Mouse (Mus musculus) forebrain, embryonic 11.5 days (tissue): ENCODE data around the gene Unk. TPM values are rescaled to one million over a fixed set of nuclear protein-coding genes. Genes with fewer than 3 reads are reported as not detected.

Experiments used
- ATAC-seq: fragments of 200-750 bp; cut with Nextera tagmentation; replicated peaks from 2 replicates; pipeline ENCODE4 v1.8.0; 2017; ENCODE audit warnings: moderate TSS enrichment; ENCODE audit not compliant: low FRiP score
- DNase-seq: peaks from one replicate; pipeline ENCODE4 v3.0.0-alpha.2; 2017; ENCODE audit warnings: low spot score
- H3K27ac ChIP-seq: fragments of 300-500 bp; sonication (generic); 2 replicates; pipeline ENCODE4 v1.5.1; 2014; ENCODE audit warnings: low read depth, low read length
- H3K27me3 ChIP-seq: fragments of 300-500 bp; sonication (generic); 2 replicates; pipeline ENCODE4 v1.6.1; 2014; ENCODE audit warnings: mild to moderate bottlenecking, low read length, mixed read lengths; ENCODE audit not compliant: control insufficient read depth, insufficient read depth
- H3K36me3 ChIP-seq: fragments of 300-500 bp; sonication (generic); 2 replicates; pipeline ENCODE4 v1.6.1; 2014; ENCODE audit warnings: mild to moderate bottlenecking, low read length, moderate library complexity, mixed read lengths; ENCODE audit not compliant: control insufficient read depth, insufficient read depth
- H3K4me1 ChIP-seq: fragments of 300-500 bp; sonication (generic); replicated peaks from 2 replicates; pipeline ENCODE4 v1.6.1; 2014; ENCODE audit warnings: low read length, mixed read lengths; ENCODE audit not compliant: control insufficient read depth, insufficient read depth
- H3K4me2 ChIP-seq: fragments of 300-500 bp; sonication (generic); 2 replicates; pipeline ENCODE4 v1.6.1; 2014; ENCODE audit warnings: low read depth, mild to moderate bottlenecking, low read length, moderate library complexity, mixed read lengths; ENCODE audit not compliant: severe bottlenecking
- H3K4me3 ChIP-seq: fragments of 300-500 bp; sonication (generic); 2 replicates; pipeline ENCODE4 v1.5.1; 2014; ENCODE audit warnings: low read depth, low read length
- H3K9ac ChIP-seq: fragments of 300-500 bp; sonication (generic); 2 replicates; pipeline ENCODE4 v1.6.1; 2014; ENCODE audit warnings: low read length
- H3K9me3 ChIP-seq: fragments of 300-500 bp; sonication (generic); 2 replicates; pipeline ENCODE4 v1.6.1; 2016; ENCODE audit warnings: low read length, mixed read lengths; ENCODE audit not compliant: control insufficient read depth
- WGBS: fragments of 180-500 bp; shearing (Covaris S2); extraction: QIAGEN DNeasy Blood & Tissue Kit; methylation state at CpG from one replicate; pipeline ENCODE4 v1.1.7; 2014; 5-methylcytosine and 5-hydroxymethylcytosine counted together
- polyA plus RNA-seq: library from polyadenylated mRNA; unstranded; fragments of >200 nt; fragmentation: Nextera tagmentation; extraction: Ambion mirVana; gene quantifications from 2 replicates; pipeline ENCODE4 v1.2.1, GENCODE M21; 2014

The Unk gene
- polyA plus RNA-seq, 1 experiment from 2014 or later = 48.5 TPM

DNA sequence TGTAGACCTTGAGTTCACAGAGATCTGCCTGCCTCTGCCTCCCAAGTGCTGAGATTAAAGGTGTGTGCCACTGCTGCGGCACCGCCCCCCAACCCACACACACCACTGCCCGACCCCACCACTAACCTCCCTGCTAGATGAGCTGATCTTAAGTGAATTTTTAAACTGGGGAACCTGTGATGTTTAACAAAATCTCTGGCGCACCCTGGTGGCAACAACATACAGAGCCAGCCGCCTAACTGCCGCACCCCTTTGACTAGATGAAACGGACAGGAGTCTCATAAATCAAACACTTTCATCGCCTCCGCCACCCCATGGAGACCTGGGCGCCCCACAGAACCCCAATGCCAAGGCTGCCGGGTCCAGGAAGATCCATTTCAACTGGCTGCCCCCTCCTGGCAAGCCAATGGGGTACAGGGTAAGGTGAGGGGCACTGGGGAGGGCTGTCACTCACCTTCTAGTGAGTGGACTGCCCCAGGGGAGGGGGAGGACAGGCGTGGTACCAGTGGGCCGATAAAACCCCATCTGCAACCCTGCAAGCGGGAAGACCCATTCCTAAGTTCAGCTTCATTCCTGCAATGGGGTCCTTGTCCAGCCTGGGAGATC, 30.5 kb upstream of the Unk start:
- H3K4me2 ChIP-seq = no peak overlapping the region
- H3K36me3 ChIP-seq = no peaks in the 10 kb centered on the region
- WGBS = 21% methylated on average over 14 of the region's 14 CpGs
- no peak overlapping the region for H3K9ac ChIP-seq
- H3K4me3 ChIP-seq = no peak overlapping the region
- no peaks in the 10 kb centered on the region for H3K27me3 ChIP-seq
- ATAC-seq (0 out of 2 replicates have a peak, but pooled peaks have one; percentile 44), DNase-seq (peak; percentile 84)
- no peaks in the 10 kb centered on the region for H3K9me3 ChIP-seq
- peaks cover 14% of the 10 kb centered on the region; the same call in 1 of the 2 replicates for H3K4me1 ChIP-seq
- H3K27ac ChIP-seq = no peak overlapping the region

DNA sequence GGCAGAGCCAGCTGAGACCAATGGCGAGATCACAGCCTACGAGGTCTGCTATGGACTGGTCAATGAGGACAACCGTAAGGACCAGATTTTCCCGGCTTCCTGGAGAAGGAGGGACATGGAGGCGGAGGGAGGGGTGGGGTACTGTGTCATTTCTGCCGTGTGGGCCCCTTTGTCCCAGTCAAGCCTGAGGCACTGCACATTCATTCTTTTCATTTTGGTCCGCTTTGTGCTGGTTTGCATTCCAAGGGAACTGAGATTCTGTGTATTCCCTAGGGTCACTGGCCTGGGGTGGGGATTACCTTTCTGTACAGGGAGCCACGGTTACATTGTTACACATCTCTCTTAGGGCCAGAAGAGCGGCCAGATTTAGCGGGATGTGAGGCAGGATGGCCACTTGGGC, 29.5 kb upstream of the Unk start:
- Histone ChIP-seq H3K9me3 (no peaks in the 10 kb centered on the region), H3K36me3 (no peaks in the 10 kb centered on the region), H3K4me2 (no peak overlapping the region), H3K9ac (peak overlapping the region; percentile 23), H3K4me1 (peaks cover 21% of the 10 kb centered on the region), H3K27me3 (no peaks in the 10 kb centered on the region), H3K27ac (no peak overlapping the region), H3K4me3 (no peak overlapping the region)
- DNase-seq (no peak), ATAC-seq (no peak)
- 23% methylated on average over 10 of the region's 10 CpGs for WGBS

DNA sequence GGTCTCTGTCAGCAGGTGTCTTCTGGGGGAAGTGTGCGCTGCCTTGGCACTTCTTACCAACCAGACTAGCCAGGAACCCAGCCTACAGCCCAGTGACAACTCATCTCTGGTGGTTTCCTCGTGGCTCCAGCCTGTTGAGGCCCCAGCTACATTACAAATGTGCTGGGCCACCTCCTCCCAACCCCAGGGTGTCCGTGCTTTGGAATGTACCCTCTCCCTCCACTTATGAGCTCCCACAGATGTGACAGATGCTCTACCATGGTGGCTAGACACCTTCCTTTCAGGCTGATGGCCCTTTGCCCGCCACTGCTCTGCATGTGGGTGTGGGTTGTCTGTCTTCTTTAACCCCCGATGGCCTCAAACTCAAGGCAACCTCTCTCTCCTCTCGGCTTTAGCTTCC, 28.4 kb upstream of the Unk start:
- H3K4me3 ChIP-seq = no peak overlapping the region
- H3K27ac ChIP-seq = no peak overlapping the region
- DNase-seq (no peak), ATAC-seq (no peak)
- WGBS = 74% methylated on average over 6 of the region's 6 CpGs
- no peaks in the 10 kb centered on the region for H3K36me3 ChIP-seq
- no peak overlapping the region for H3K4me2 ChIP-seq
- H3K9ac ChIP-seq = no peak overlapping the region
- H3K27me3 ChIP-seq = no peaks in the 10 kb centered on the region
- peaks cover 25% of the 10 kb centered on the region for H3K4me1 ChIP-seq
- H3K9me3 ChIP-seq = no peaks in the 10 kb centered on the region

GRCm38 (mm10) chr11:116002894-116003293, 27.2 kb upstream of the Unk start:
- DNase-seq = no peak
- no peaks in the 10 kb centered on the region for H3K36me3 ChIP-seq
- H3K9ac ChIP-seq = no peak overlapping the region
- no peaks in the 10 kb centered on the region for H3K27me3 ChIP-seq
- no peak for ATAC-seq
- no peak overlapping the region for H3K4me3 ChIP-seq
- H3K27ac ChIP-seq = no peak overlapping the region
- H3K4me2 ChIP-seq = no peak overlapping the region
- WGBS = 87% methylated on average over 3 of the region's 3 CpGs
- no peaks in the 10 kb centered on the region for H3K9me3 ChIP-seq
- peaks cover 25% of the 10 kb centered on the region for H3K4me1 ChIP-seq

GRCm38 (mm10) chr11:116004186-116004823, 25.8 kb upstream of the Unk start:
- 37% methylated on average over 8 of the region's 8 CpGs for WGBS
- Histone ChIP-seq H3K4me3 (peak overlapping the region; percentile 24), H3K4me2 (peak overlapping the region; percentile 52), H3K4me1 (peaks cover 25% of the 10 kb centered on the region), H3K9ac (peak overlapping the region; percentile 57), H3K27ac (no peak overlapping the region), H3K36me3 (no peaks in the 10 kb centered on the region), H3K27me3 (no peaks in the 10 kb centered on the region), H3K9me3 (no peaks in the 10 kb centered on the region)
- ATAC-seq (no peak), DNase-seq (no peak)

- peak; percentile 65 for ATAC-seq
- peak overlapping the region; percentile 52 for H3K4me2 ChIP-seq
- peaks cover 23% of the 10 kb centered on the region for H3K4me1 ChIP-seq
- peak; percentile 92 for DNase-seq
- H3K36me3 ChIP-seq = no peaks in the 10 kb centered on the region
- peak overlapping the region; percentile 24 for H3K4me3 ChIP-seq
- WGBS = 6% methylated on average over 54 of the region's 54 CpGs
- peak overlapping the region; percentile 57 for H3K9ac ChIP-seq
- H3K9me3 ChIP-seq = no peaks in the 10 kb centered on the region
- no peaks in the 10 kb centered on the region for H3K27me3 ChIP-seq
- no peak overlapping the region for H3K27ac ChIP-seq
These were observed 25.1 kb upstream of the Unk start for GRCm38 (mm10) chr11:116004840-116005700.

DNA sequence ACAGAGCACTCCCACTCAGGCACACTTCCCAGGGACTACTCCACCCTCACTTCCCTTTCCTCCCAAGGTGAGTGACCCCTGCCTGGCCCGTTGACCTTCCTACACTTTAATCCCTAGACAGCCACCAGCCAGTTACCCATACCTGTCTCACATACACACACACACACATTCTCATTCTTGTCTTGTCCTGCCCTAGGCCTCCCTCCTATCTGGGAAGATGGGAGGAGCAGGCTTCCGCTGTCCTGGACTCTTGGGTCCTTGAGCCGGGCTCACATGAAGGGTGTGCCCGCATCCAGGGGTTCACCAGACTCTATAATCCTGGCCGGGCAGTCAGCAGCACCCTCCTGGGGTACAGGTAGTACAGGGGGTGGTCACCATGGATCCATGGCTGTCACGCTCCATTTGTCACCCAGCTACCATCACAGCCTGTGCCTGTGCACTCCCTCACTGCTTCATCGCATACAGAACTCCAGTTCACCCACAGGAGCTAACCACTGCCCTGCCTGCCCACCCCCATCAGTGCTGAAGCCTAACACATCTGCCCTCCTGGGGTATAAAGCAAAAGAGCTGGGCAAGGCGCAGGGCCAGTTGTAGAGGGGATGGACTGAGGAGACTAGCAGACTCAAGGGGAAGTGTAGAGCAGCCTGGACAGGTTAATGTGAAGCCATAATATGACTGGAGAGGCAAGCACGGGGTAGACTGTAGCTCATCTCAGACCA, 24.3 kb upstream of the Unk start:
- Histone ChIP-seq H3K27ac (no peak overlapping the region), H3K4me1 (peaks cover 15% of the 10 kb centered on the region), H3K9me3 (no peaks in the 10 kb centered on the region), H3K36me3 (no peaks in the 10 kb centered on the region), H3K27me3 (no peaks in the 10 kb centered on the region), H3K4me2 (peak overlapping the region; percentile 11; the same call in 1 of the 2 replicates), H3K4me3 (no peak overlapping the region; the same call in 1 of the 2 replicates), H3K9ac (peak overlapping the region; percentile 57; the same call in 1 of the 2 replicates)
- 70% methylated on average over 9 of the region's 9 CpGs for WGBS
- DNase-seq (no peak), ATAC-seq (no peak)
